Mouse (Mus musculus) stomach, postnatal 0 days (tissue): ENCODE measurements around the gene Deup1.

ENCODE experiments used
- CTCF ChIP-seq: IDR thresholded peaks from 2 replicates; pipeline ENCODE4 v1.5.1; 2016; ENCODE audit warnings: antibody characterized with exemption, low read depth, mild to moderate bottlenecking, moderate library complexity
- EP300 ChIP-seq: optimal IDR thresholded peaks from 2 replicates; pipeline ENCODE3; 2016; ENCODE audit warnings: antibody characterized with exemption

GRCm38 (mm10) chr9:15584209-15584608 is 43.5 kb downstream of the Deup1 start:
- TF ChIP-seq EP300: no peak
- no peak for TF ChIP-seq CTCF
